Mouse (Mus musculus): Measurements from ENCODE around the gene Pidd1. TPM values are rescaled to one million over a fixed set of nuclear protein-coding genes. Genes with fewer than 3 reads are reported as not detected.

Pidd1 gene
- total RNA-seq (2021) = 1 to 10 TPM; 2.4 to 3.2 TPM
- long read RNA-seq, experiment 1, partial matches to known transcripts = 1 of 5 reads
- long read RNA-seq, experiment 1, other reads (novel, unspliced or antisense) = 4 of 5 reads
- long read RNA-seq, experiment 2, partial matches to known transcripts = 1 of 6 reads
- long read RNA-seq, experiment 2, other reads (novel, unspliced or antisense) = 5 of 6 reads

GRCm38 (mm10) chr7:141443828-141444237 is at the start of gene Pidd1:
Pidd1 (minus strand) TSS chr7:141444025.
- peak; percentile 60 for DNase-seq

- DNase-seq = no peak
These were observed 48.9 kb upstream of the Pidd1 start for GRCm38 (mm10) chr7:141492738-141493137.

DNA sequence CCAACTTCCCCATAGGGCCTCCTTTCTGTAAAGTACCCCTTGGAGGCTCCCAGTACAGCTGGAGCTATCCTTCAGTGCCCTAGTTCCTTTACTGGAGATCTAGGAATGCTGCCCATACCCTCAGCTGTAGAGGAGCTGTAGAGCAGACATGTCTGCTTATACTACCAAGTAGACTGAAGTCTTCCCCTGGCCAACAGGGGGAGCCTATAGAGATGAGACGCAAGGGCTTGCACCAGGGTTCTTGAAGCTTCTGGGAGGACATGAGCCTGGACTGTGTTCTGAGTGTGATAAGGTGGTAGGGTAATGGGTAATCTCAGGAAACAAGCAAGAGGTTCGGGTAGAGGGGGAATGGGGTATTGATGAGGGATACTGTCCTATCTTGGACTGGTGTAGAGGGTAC is 47.3 kb upstream of the Pidd1 start:
- DNase-seq = no peak

GRCm38 (mm10) chr7:141487141-141487540 is 43.3 kb upstream of the Pidd1 start:
- DNase-seq = no peak

DNA sequence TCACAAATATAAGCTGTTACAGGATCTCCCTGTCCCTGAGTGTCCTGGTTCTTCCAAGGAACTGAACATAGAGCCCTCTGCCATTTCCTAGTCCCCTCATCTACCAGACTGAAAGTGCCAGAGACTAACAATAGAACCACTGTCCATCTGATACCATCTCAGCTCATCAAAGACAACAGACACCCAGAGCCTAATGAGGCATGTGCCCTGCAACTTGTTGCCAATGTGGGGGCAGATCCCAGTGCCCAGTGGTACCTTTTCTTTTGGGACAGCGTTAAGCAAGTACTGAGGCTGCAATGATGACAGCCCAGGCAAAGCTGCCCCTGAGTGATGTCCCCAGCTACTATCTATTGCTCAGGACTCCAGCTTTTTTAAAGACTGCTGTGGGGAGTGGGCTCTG is 42.4 kb upstream of the Pidd1 start:
- no peak for DNase-seq

DNA sequence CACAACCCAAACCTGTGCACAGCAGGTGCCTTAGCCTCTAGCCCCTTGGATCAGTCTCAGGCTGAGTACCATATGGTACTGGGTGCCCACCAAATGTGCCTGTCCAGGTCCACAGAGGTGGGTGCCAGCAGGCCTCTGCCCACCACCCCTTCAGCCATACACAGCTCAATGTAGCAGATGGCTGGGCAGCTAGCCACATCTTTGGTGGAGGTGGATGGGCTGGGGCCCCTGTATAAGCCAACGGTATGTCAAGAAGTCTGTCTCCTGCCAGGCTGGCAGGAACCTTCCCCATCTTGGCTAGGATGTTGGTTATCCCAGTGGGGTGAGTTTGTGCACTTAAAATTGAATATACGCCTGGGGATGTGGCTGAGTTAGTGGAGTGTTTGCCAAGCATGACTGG is 41.8 kb upstream of the Pidd1 start:
- DNase-seq = no peak

- no peak for DNase-seq
These were observed 41.4 kb upstream of the Pidd1 start for GRCm38 (mm10) chr7:141485186-141485585.

GRCm38 (mm10) chr7:141484186-141485120 is 40.6 kb upstream of the Pidd1 start:
- DNase-seq = no peak

GRCm38 (mm10) chr7:141483114-141483653 is 39.4 kb upstream of the Pidd1 start:
- no peak for DNase-seq

DNA sequence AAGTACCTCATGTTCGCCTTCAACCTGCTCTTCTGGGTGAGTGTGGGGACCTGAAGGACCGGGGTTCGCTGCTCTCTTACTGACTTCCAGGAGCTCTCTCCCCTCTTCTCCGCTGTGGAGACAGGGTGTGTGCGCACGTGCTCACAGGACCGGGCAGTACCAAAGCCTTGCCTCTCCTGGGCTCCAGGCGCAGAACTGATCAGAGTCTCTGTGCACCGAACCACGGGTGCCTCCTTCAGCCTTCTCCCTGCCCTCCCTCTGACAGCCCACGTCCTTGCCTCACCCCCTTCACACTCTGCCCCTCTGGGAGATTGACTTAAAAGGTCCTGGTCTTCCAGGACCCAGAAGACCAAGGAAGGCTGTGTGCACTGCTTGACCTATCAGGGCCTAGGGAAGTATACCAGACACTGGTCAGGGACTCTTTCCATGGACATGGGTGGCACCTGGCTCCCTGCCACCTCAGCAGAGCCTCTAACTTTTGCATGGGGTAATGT is 38.8 kb upstream of the Pidd1 start:
- DNase-seq = no peak

- no peak for DNase-seq
These were observed 37.9 kb upstream of the Pidd1 start for GRCm38 (mm10) chr7:141481498-141482401.

DNA sequence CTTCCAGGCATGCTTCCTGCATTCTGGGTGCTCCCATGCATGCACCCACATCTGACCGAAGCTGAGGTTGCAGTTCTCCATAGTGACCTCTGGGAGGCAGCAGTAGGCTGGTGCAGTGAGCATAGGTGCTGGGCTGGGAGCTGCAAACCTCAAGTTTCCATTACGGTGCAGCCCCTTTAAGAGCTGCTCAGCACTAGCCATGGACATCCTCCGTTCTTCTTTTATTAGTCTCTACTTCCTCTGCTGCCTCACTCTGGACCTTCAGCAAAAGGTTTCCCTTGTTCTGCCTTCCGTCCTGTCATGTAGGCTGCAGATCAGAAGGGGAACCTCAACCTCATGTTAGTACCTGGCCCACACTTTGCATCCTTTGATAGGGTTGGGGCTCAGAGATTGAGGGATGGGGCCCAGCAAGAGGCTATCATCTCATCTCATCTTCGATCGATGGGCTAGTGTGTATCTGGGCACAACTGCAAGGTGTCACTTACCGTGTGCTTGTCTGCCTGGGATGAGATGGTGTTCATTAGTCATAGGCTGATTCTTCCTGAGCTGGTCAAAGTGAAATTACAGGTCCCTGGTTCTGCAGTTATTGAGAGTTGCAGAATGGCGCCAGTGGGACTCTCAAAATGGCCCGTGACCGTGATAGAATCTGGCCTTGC is 37.1 kb upstream of the Pidd1 start:
- DNase-seq = peak; percentile 55

GRCm38 (mm10) chr7:141478270-141478748 is 34.5 kb upstream of the Pidd1 start:
- DNase-seq = no peak

DNA sequence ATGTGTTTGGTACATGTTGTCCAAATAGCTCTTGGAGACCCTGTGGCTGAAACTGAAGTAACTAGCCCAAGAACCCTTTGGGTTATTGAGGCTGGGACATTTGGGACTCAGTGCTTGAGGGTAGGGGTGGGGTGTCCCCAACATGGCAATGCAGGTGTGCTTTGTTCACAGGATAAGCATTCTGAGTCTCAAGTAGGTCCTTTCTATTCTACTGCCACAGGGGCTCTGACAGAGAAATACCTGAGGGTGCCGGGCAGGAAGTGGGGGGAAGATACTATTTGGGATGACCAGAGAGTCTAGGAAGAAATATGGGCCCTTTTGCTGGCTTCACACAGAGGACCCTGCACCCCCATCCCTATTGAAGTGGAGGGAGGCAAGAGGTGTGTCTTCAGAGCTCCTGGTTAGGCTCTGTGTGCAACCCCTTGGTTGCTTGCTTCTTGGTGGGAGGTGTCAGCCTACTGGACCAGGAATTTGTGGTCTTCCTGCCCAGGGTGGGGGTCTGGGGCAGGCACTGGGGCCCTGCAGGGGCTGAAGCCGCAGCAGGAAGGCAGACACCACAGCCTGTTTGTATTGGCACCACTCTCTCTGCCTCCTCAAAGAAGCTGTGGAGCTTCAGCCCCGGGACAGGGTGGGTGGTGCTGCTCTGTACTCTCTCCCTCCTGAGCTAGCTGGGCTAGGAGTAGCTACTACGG is 33.9 kb upstream of the Pidd1 start:
- DNase-seq = no peak

- DNase-seq = no peak
These were observed 33.2 kb upstream of the Pidd1 start for GRCm38 (mm10) chr7:141476981-141477370.

DNA sequence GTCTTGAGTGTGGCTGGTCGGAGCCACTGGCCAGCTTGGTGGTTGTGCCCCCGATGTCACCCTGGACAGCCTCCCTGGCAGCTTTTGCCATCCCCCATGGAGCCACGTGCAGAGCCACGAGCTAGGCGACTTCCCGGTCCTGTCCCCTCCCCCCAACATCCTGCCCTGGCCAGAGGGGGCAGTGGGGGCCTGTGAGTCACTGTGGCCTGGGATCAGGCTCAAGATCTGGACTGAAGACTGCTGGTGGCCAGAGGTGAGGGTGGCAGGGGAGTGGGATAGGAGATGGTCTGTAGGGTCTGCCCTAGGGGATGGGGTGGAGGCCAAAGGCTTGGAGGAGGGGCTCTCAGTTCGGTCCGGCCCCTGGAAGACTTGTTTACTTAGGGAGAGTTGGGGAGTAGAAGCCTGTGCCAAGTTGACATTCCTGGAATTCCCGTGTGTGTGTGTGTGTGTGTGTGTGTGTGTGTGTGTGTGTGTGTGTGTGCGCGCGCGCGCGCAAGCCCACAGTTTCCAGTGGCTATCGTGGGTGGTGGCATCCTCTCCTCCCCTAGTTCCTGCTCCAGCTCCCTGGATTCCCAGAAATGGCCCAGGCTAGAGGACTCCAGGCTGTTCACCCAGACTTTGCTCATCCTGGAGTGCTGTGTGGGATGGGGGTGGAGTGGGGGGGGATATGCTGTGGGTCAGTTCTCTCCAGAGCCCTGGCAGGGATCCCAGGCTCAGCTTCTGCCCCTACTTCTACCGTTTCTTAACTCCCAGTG is 32.6 kb upstream of the Pidd1 start:
- peak; percentile 73 for DNase-seq

DNA sequence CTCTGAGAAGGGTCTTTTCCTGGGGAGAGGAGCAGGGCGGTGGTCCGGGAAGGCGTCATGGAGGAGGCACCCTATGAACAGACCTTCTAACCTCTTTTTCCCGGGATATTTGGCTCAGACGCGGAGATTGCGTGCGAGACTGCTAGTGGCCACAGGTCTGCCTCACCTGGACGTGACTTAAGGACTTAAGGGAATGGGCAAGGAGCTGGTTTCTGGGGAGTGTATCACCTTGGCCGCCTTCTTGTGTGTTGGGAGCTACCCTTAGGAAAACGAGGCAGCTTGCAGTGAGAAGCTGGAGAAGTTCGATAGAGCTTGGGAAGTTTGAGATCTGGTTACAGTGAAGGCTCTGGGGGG is 32.0 kb upstream of the Pidd1 start:
- no peak for DNase-seq

- peak; percentile 82 for DNase-seq
These were observed 31.4 kb upstream of the Pidd1 start, which contains the start of the genes Polr2l and Tspan4 for GRCm38 (mm10) chr7:141475011-141475804. Polr2l (minus strand) TSS chr7:141475132. Tspan4 (plus strand) TSS chr7:141475240.

DNA sequence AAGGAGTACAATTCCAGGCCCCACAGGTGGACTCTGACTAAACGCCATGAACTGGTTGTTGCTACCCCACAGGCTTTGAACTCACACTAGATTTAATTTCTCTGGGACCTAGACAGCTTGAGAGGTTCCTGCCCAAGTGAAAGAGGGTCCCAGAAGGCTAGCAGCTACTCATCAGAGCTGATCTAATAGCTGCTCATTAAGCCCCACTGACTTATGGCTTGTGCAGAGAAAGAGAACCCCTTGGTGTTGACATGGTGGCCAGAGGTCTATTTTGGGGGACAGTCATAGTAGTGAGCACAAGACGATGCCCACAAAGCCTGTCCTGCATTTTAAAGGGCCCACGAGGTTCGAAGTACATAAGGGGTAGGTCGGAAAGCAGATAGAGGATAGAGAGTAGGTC is 30.3 kb upstream of the Pidd1 start:
- no peak for DNase-seq

Data from gastrocnemius, postnatal 10 days (tissue).